Mouse (Mus musculus) liver, adult 2 months (tissue): ENCODE measurements around the gene Clint1. TPM values are rescaled to one million over a fixed set of nuclear protein-coding genes. Genes with fewer than 3 reads are reported as not detected.
"Not testable (repeated sequence)": the region's sequence is repeated elsewhere in the genome, so short reads cannot be mapped to it uniquely, and the experiment has no call there.

Experiments used
- DNase-seq: peaks from one replicate; pipeline ENCODE4 v3.0.0-alpha.2; 2011; ENCODE audit warnings: low read depth, low spot score; ENCODE audit errors: extremely low read depth
- H3K27ac ChIP-seq: fragments of 200-500 bp; replicated peaks from 2 replicates; pipeline ENCODE4 v1.5.1; 2012; ENCODE audit warnings: low read depth, mild to moderate bottlenecking, control low read depth, inconsistent platforms, low read length; ENCODE audit not compliant: insufficient read depth
- H3K27me3 ChIP-seq: fragments of 200-500 bp; 2 replicates; pipeline ENCODE4 v1.6.1; 2012; ENCODE audit warnings: mild to moderate bottlenecking, moderate library complexity, low read length, inconsistent platforms; ENCODE audit not compliant: control insufficient read depth, insufficient read depth
- H3K36me3 ChIP-seq: fragments of 200-500 bp; 2 replicates; pipeline ENCODE4 v1.6.1; 2012; ENCODE audit warnings: low read length, inconsistent platforms; ENCODE audit not compliant: control insufficient read depth, insufficient read depth
- H3K4me1 ChIP-seq: fragments of 200-500 bp; 2 replicates; pipeline ENCODE4 v1.6.1; 2011; ENCODE audit warnings: low read length; ENCODE audit not compliant: control insufficient read depth, insufficient read depth
- H3K4me3 ChIP-seq: fragments of 200-500 bp; 2 replicates; pipeline ENCODE4 v1.5.1; 2011; ENCODE audit warnings: low read depth, mild to moderate bottlenecking, control low read depth, low read length, moderate library complexity; ENCODE audit not compliant: insufficient read depth
- H3K79me2 ChIP-seq: fragments of 200-500 bp; 2 replicates; pipeline ENCODE4 v1.6.1; 2012; ENCODE audit warnings: inconsistent platforms, mild to moderate bottlenecking, low read length, moderate library complexity; ENCODE audit not compliant: control insufficient read depth, insufficient read depth
- H3K9ac ChIP-seq: fragments of 200-500 bp; 2 replicates; pipeline ENCODE4 v1.6.1; 2012; ENCODE audit warnings: low read depth, mild to moderate bottlenecking, control low read depth, inconsistent platforms, low read length
- CTCF ChIP-seq: fragments of 200-500 bp; IDR thresholded peaks from 2 replicates; pipeline ENCODE4 v1.5.1; 2011; ENCODE audit warnings: low read depth, low read length, control low read depth
- POLR2A ChIP-seq: fragments of 200-500 bp; IDR thresholded peaks from 2 replicates; pipeline ENCODE4 v1.6.1; 2011; ENCODE audit warnings: low read length, control low read depth; ENCODE audit not compliant: insufficient read depth; ENCODE audit errors: extremely low read depth
- WGBS: fragments of 180-500 bp; shearing (Covaris S2); methylation state at CpG from one replicate; pipeline ENCODE4 v1.1.7; 2018; 5-methylcytosine and 5-hydroxymethylcytosine counted together
- polyA plus RNA-seq: library from polyadenylated mRNA; depleted of rRNA; stranded (reverse); fragments of >200 nt; gene quantifications from 2 replicates; pipeline ENCODE4 v1.2.3, GENCODE M21; 2012
- total RNA-seq: library from RNA; depleted of rRNA; stranded (reverse); fragments of >200 nt; gene quantifications from 2 replicates; pipeline ENCODE4 v1.2.3, GENCODE M21; 2014

Clint1 gene
- total and polyA plus RNA-seq, 2 experiments: 22.5 to 30.7 TPM

GRCm38 (mm10) chr11:45866534-45866933, 14.7 kb downstream of the Clint1 start:
- Histone ChIP-seq H3K27ac (no peak overlapping the region), H3K79me2 (peaks cover 44% of the 10 kb centered on the region; the same call in 1 of the 2 replicates), H3K4me3 (no peak overlapping the region), H3K4me1 (peaks cover 28% of the 10 kb centered on the region; the same call in 1 of the 2 replicates), H3K36me3 (no peaks in the 10 kb centered on the region), H3K27me3 (no peaks in the 10 kb centered on the region), H3K9ac (no peak overlapping the region)
- 49% methylated on average over 4 of the region's 4 CpGs for WGBS
- no peak for DNase-seq
- TF ChIP-seq CTCF (no peak), POLR2A (no peak)

GRCm38 (mm10) chr11:45873666-45874065, 21.8 kb downstream of the Clint1 start:
- Histone ChIP-seq H3K27ac (no peak overlapping the region), H3K4me1 (peaks cover 14% of the 10 kb centered on the region), H3K9ac (no peak overlapping the region), H3K27me3 (no peaks in the 10 kb centered on the region), H3K36me3 (no peaks in the 10 kb centered on the region), H3K79me2 (peaks cover 51% of the 10 kb centered on the region), H3K4me3 (no peak overlapping the region)
- TF ChIP-seq POLR2A (no peak), CTCF (peak; percentile 32; the same call in 1 of the 2 replicates)
- 67% methylated on average over 1 of the region's 1 CpGs for WGBS
- DNase-seq: no peak

- Histone ChIP-seq H3K9ac (no peak overlapping the region), H3K4me3 (no peak overlapping the region), H3K27me3 (no peaks in the 10 kb centered on the region), H3K79me2 (peaks cover 51% of the 10 kb centered on the region), H3K36me3 (no peaks in the 10 kb centered on the region), H3K27ac (no peak overlapping the region), H3K4me1 (peaks cover 16% of the 10 kb centered on the region)
- DNase-seq: no peak
- 90% methylated on average over 6 of the region's 6 CpGs for WGBS
- no peak for TF ChIP-seq CTCF
Measured at GRCm38 (mm10) chr11:45874251-45874650, 22.4 kb downstream of the Clint1 start.

- DNase-seq: no peak
- Histone ChIP-seq H3K4me3 (no peak overlapping the region), H3K79me2 (peaks cover 44% of the 10 kb centered on the region), H3K27ac (no peak overlapping the region), H3K9ac (no peak overlapping the region), H3K4me1 (peaks cover 18% of the 10 kb centered on the region), H3K27me3 (no peaks in the 10 kb centered on the region), H3K36me3 (no peaks in the 10 kb centered on the region)
- TF ChIP-seq CTCF (no peak), POLR2A (no peak)
- WGBS: 88% methylated on average over 7 of the region's 7 CpGs
Measured at GRCm38 (mm10) chr11:45875351-45875935, 23.6 kb downstream of the Clint1 start.

- Histone ChIP-seq H3K27ac (no peak overlapping the region), H3K4me3 (no peak overlapping the region), H3K4me1 (peaks cover 22% of the 10 kb centered on the region), H3K27me3 (no peaks in the 10 kb centered on the region), H3K9ac (no peak overlapping the region), H3K36me3 (no peaks in the 10 kb centered on the region), H3K79me2 (peaks cover 40% of the 10 kb centered on the region)
- no peak for TF ChIP-seq POLR2A
- TF ChIP-seq CTCF: no peak
- DNase-seq: peak; percentile 82
- 19% methylated on average over 2 of the region's 2 CpGs for WGBS
Measured at GRCm38 (mm10) chr11:45876036-45876435, 24.2 kb downstream of the Clint1 start.

GRCm38 (mm10) chr11:45879366-45879765, 27.5 kb downstream of the Clint1 start:
- 75% methylated on average over 4 of the region's 4 CpGs for WGBS
- not testable (repeated sequence) for DNase-seq, H3K27me3 ChIP-seq, H3K27ac ChIP-seq, H3K36me3 ChIP-seq, H3K9ac ChIP-seq, H3K4me3 ChIP-seq
- Histone ChIP-seq H3K79me2 (peaks cover 20% of the 10 kb centered on the region; the same call in 1 of the 2 replicates), H3K4me1 (peaks cover 26% of the 10 kb centered on the region)
